Mouse (Mus musculus): Measurements from ENCODE around the gene Rpusd3.

GRCm38 (mm10) chr6:113367574-113367973 is 51.6 kb downstream of the Rpusd3 start:
- no peak for TF ChIP-seq CTCF (IDR thresholded peaks at IDR 0.05; ENCODE audit: low read depth)
- TF ChIP-seq EP300 (IDR thresholded peaks at IDR 0.05; ENCODE audit: low read depth) = no peak

All from liver, embryonic 14.5 days (tissue).